In genomic region chr17:26514581-26515030, GRCm38 (mm10) we compare ENCODE assay signal across 10 mouse cellular contexts. TPM values are rescaled to one million over a fixed set of nuclear protein-coding genes. Genes with fewer than 3 reads are reported as not detected.
DNase-seq lines count a peak whose midpoint lies in the region; ATAC-seq lines count a peak whose summit lies in the region.
"Had no signal": no experiment of that assay in that cellular context is flagged by ENCODE, and none has a peak within 500 bp of the region (broad histone marks: within the 10 kb centered on the region; RNA-seq: fewer than 3 reads in every experiment).

No protein-coding gene starts in this region.

- DNase-seq in forebrain, embryonic 10.5 days (ENCODE audit: extremely low spot score, low spot score), result no peak
- no peak for DNase-seq in forebrain, embryonic 14.5 days (ENCODE audit: low spot score)
- peak; percentile 14 for DNase-seq in urinary bladder, adult 2 months (ENCODE audit: low spot score)
- no peak for DNase-seq in urinary bladder, postnatal 4 days (ENCODE audit: low spot score in 2 of 2)
- no peak for DNase-seq in left cerebral cortex, postnatal 4 days
- no peak for DNase-seq in cerebellum, adult 9-10 months

- peak overlapping the region; percentile 41; the same call in 1 of the 2 replicates for H3K27ac ChIP-seq in forebrain, embryonic 10.5 days
- no peak overlapping the region for H3K27ac ChIP-seq in forebrain, embryonic 14.5 days (ENCODE audit: low read depth, low read length)
- H3K27ac ChIP-seq in liver, embryonic 15.5 days (replicated peaks), result peak overlapping the region; percentile 100
- H3K27ac ChIP-seq in kidney, embryonic 14.5 days (ENCODE audit: low read depth, low read length), result no peak overlapping the region
- H3K27ac ChIP-seq: embryonic facial prominence, embryonic 10.5 days; kidney, postnatal 0 days had no signal

- H3K4me2 ChIP-seq in forebrain, embryonic 14.5 days (ENCODE audit: low read length), result no peak overlapping the region
- peak overlapping the region; percentile 70 for H3K4me2 ChIP-seq in liver, embryonic 15.5 days
- no peak overlapping the region for H3K4me2 ChIP-seq in kidney, embryonic 14.5 days (replicated peaks; ENCODE audit: low read depth, low read length)

- 84% methylated on average over 3 of the region's 3 CpGs for WGBS in forebrain, embryonic 10.5 days
- WGBS in forebrain, embryonic 14.5 days, result 93% methylated on average over 3 of the region's 3 CpGs
- WGBS in liver, embryonic 15.5 days (ENCODE audit: insufficient replicate concordance), result 18% methylated on average over 3 of the region's 3 CpGs
- WGBS in kidney, embryonic 14.5 days, result 80% methylated on average over 3 of the region's 3 CpGs

- H3K4me1 ChIP-seq in forebrain, embryonic 10.5 days, result peaks cover 11% of the 10 kb centered on the region
- no peaks in the 10 kb centered on the region for H3K4me1 ChIP-seq in forebrain, embryonic 14.5 days (ENCODE audit: control insufficient read depth, insufficient read depth, low read length)
- peaks cover 81% of the 10 kb centered on the region for H3K4me1 ChIP-seq in liver, embryonic 15.5 days (replicated peaks)
- no peaks in the 10 kb centered on the region for H3K4me1 ChIP-seq in kidney, embryonic 14.5 days (ENCODE audit: control insufficient read depth, insufficient read depth, low read length)

- no peaks in the 10 kb centered on the region for H3K9me3 ChIP-seq in forebrain, embryonic 10.5 days
- H3K9me3 ChIP-seq in forebrain, embryonic 14.5 days (replicated peaks; ENCODE audit: control insufficient read depth, low read length), result no peaks in the 10 kb centered on the region
- no peaks in the 10 kb centered on the region for H3K9me3 ChIP-seq in liver, embryonic 15.5 days (replicated peaks)
- H3K9me3 ChIP-seq in kidney, embryonic 14.5 days (ENCODE audit: control insufficient read depth, low read length), result no peaks in the 10 kb centered on the region
- H3K9me3 ChIP-seq: embryonic facial prominence, embryonic 10.5 days had no signal

- H3K27me3 ChIP-seq in forebrain, embryonic 10.5 days (ENCODE audit: poor library complexity, severe bottlenecking), result peaks cover 10% of the 10 kb centered on the region; the same call in 1 of the 2 replicates
- no peaks in the 10 kb centered on the region for H3K27me3 ChIP-seq in forebrain, embryonic 14.5 days (replicated peaks; ENCODE audit: control insufficient read depth, insufficient read depth, low read length)
- H3K27me3 ChIP-seq in liver, embryonic 15.5 days, result no peaks in the 10 kb centered on the region
- no peaks in the 10 kb centered on the region for H3K27me3 ChIP-seq in kidney, embryonic 14.5 days (ENCODE audit: control insufficient read depth, insufficient read depth, low read length)

- no peak for ATAC-seq in forebrain, embryonic 14.5 days
- ATAC-seq in liver, embryonic 15.5 days (ENCODE audit: insufficient read depth), result peak; percentile 90
- no peak for ATAC-seq in kidney, embryonic 14.5 days (ENCODE audit: low FRiP score, low TSS enrichment)

- intact Hi-C loops in left cerebral cortex, postnatal 4 days (cut with DNase I), result no loop called here

- H3K36me3 ChIP-seq in forebrain, embryonic 10.5 days (replicated peaks), result no peaks in the 10 kb centered on the region
- no peaks in the 10 kb centered on the region for H3K36me3 ChIP-seq in forebrain, embryonic 14.5 days (ENCODE audit: control insufficient read depth, insufficient read depth, low read length)
- no peaks in the 10 kb centered on the region for H3K36me3 ChIP-seq in liver, embryonic 15.5 days (replicated peaks)
- H3K36me3 ChIP-seq in kidney, embryonic 14.5 days (ENCODE audit: control insufficient read depth, insufficient read depth, low read length), result no peaks in the 10 kb centered on the region
- H3K36me3 ChIP-seq: embryonic facial prominence, embryonic 10.5 days had no signal

- no peak overlapping the region for H3K4me3 ChIP-seq in forebrain, embryonic 10.5 days
- H3K4me3 ChIP-seq in forebrain, embryonic 14.5 days (ENCODE audit: low read depth, low read length), result no peak overlapping the region
- peak overlapping the region; percentile 21 for H3K4me3 ChIP-seq in liver, embryonic 15.5 days (replicated peaks)
- no peak overlapping the region for H3K4me3 ChIP-seq in kidney, embryonic 14.5 days (ENCODE audit: low read length)
- H3K4me3 ChIP-seq: embryonic facial prominence, embryonic 10.5 days had no signal

- H3K9ac ChIP-seq in forebrain, embryonic 14.5 days (ENCODE audit: low read length), result no peak overlapping the region
- H3K9ac ChIP-seq in liver, embryonic 15.5 days, result peak overlapping the region; percentile 56
- H3K9ac ChIP-seq in kidney, embryonic 14.5 days (ENCODE audit: low read depth, low read length), result no peak overlapping the region

RNA-seq across cellular contexts. Expression of gene Ergic1, which starts 46.7 kb away (rescaled TPM):
- polyA plus RNA-seq in forebrain, embryonic 10.5 days (2016; fragmentation: Nextera tagmentation; extraction: Ambion mirVana), result 116 and 127 TPM in 2 replicates
- polyA plus RNA-seq in forebrain, embryonic 14.5 days (2014; fragmentation: Nextera tagmentation; extraction: Ambion mirVana), result 126 and 134 TPM in 2 replicates
- polyA plus RNA-seq in urinary bladder, adult 2 months (2012; rRNA removed), result 152 and 155 TPM in 2 replicates
- polyA plus RNA-seq in liver, embryonic 15.5 days (2015; fragmentation: Nextera tagmentation; extraction: Ambion mirVana), result 33.8 and 35.7 TPM in 2 replicates
- polyA plus RNA-seq in kidney, embryonic 14.5 days (2014; fragmentation: Nextera tagmentation; extraction: Ambion mirVana), result 141 and 150 TPM in 2 replicates
- 100 to 1,000 TPM; 180 to 193 TPM for total RNA-seq in left cerebral cortex, postnatal 4 days (2021)

RNA-seq across cellular contexts. Expression of gene Dusp1, which starts 47.3 kb away (rescaled TPM):
- polyA plus RNA-seq in forebrain, embryonic 10.5 days (2016; fragmentation: Nextera tagmentation; extraction: Ambion mirVana), result 22.0 and 24.4 TPM in 2 replicates
- polyA plus RNA-seq in forebrain, embryonic 14.5 days (2014; fragmentation: Nextera tagmentation; extraction: Ambion mirVana), result 58.4 and 66.0 TPM in 2 replicates
- polyA plus RNA-seq in urinary bladder, adult 2 months (2012; rRNA removed), result 67.4 and 75.0 TPM in 2 replicates
- polyA plus RNA-seq in liver, embryonic 15.5 days (2015; fragmentation: Nextera tagmentation; extraction: Ambion mirVana), result 29.6 and 31.2 TPM in 2 replicates
- polyA plus RNA-seq in kidney, embryonic 14.5 days (2014; fragmentation: Nextera tagmentation; extraction: Ambion mirVana), result 19.3 and 19.8 TPM in 2 replicates
- 10 to 100 TPM; 17.2 to 18.9 TPM for total RNA-seq in left cerebral cortex, postnatal 4 days (2021)

Comparison
In these comparisons a context has a peak if more than half of its experiments do, and no peak if none do; other contexts are left out.
1. H3K27ac ChIP-seq: peak in forebrain, embryonic 10.5 days (single experiment) and liver, embryonic 15.5 days (single experiment); none in forebrain, embryonic 14.5 days (single experiment) and kidney, embryonic 14.5 days (single experiment).